Mouse (Mus musculus): ENCODE data around the gene Gpr142. TPM values are rescaled to one million over a fixed set of nuclear protein-coding genes. Genes with fewer than 3 reads are reported as not detected.

The Gpr142 gene
- polyA plus RNA-seq (2017; shearing (Covaris generic)) = not detected

DNA sequence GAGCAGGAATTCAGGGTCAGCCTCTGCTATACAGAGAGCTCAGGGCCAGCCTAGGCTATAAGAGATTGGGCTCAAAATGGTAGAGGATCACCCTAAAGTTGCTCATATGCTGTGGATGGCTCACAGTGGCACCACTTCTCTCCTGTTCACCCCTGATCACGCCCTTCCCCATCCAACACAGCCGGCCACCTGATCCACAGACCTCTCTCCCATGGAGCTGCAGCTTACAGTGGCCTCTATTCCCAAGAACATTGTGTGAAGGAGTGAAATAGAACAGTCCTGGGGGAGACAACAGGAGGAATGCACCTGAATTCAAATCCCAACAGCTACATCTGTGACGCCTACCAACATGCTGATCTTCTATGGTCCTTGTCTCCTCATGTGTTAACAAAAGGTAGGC, at the start of gene Gpr142:
Gene Gpr142, plus strand, starts transcription at position 301 of the 400 bp plus-strand sequence.

GRCm38 (mm10) chr11:114764820-114765818, 33.6 kb upstream of the Gpr142 start, which contains the start of gene Kif19a:
Gene Kif19a (plus strand): TSS chr11:114765388.

DNA sequence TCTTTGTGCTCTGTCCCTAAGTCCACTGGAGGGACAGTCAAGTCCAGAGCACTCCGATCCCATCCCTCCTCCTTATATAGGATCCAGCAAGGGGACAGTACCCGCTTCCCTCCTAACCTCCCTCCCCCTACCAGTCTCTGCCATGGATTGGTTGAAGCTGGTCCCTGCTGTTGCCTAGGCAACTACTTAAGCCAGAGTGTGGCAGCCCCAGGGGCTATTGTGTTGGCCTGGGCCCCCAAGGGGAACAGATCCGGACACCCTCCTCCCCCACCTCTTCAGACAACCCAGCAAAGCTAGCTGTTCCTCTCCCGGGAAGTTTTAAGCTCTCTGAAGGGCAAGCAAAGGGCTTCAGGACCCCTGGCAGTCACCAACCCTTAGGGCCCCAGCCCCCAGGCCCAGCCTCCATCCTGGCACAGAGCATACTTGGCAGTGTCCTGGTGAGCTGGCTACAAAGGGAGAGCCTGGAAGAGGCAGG, 2.8 kb upstream of the Gpr142 start, which contains the start of gene Btbd17:
Gene Btbd17, minus strand, starts transcription at position 98 of the 475 bp plus-strand sequence.

DNA sequence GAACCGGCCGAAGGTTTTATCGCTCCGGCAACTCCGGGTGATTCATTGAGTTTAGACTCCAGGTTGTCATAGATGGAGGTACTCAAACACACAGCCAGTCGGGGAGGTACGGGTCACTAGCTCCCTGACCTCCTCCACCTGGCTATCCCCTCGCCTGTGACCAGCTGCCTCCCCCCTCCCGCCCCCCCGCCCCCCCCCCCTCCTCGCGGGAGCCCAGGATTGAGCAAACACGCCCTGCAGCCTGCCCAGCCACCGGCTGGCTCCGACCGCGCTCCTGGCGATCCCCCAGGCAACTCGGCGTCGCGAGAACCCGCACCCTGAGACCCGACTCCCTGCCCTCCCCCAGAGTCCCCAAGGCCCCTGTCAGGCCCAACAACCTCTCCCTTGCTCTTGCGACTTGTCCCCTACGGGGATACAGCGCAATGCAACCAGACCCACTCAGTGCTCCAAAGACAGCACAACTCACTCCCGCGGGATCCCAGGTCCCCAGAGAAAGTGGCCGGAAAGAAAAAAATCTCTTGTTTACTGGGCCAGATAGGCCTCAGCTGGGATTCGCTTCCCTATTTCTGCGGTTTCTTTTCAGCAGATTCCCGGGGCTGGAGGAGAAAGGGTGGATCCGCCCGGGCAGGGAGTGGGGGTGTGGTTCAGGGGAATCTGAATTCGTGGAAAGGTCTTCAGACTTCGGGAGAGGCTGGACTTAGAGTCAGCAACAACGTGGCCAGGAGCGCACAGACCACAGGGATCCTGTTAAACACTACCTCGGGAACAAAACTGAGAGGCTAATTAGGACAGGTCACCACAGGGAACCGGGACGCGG, 51.9 kb downstream of the Gpr142 start, which contains the start of gene Gprc5c:
Gene Gprc5c, plus strand, starts transcription at position 701 of the 817 bp plus-strand sequence.

Other genes starting within 250 kb of the Gpr142 start
- gene Rpl38, start 130.4 kb upstream of the Gpr142 start, polyA plus RNA-seq (2017; shearing (Covaris generic)) = 507 TPM
- 1.0 TPM for gene Ttyh2, start 123.5 kb upstream of the Gpr142 start, polyA plus RNA-seq (2017; shearing (Covaris generic))
- 0.23 TPM for gene Dnaic2, start 71.5 kb upstream of the Gpr142 start, polyA plus RNA-seq (2017; shearing (Covaris generic))
- not detected for gene Kif19a, start 33.5 kb upstream of the Gpr142 start, polyA plus RNA-seq (2017; shearing (Covaris generic))
- 0.96 TPM for gene Btbd17, start 3.0 kb upstream of the Gpr142 start, polyA plus RNA-seq (2017; shearing (Covaris generic))
- gene Gprc5c, start 52.2 kb downstream of the Gpr142 start, polyA plus RNA-seq (2017; shearing (Covaris generic)) = 0.34 TPM
- not detected for gene Cd300a, start 91.1 kb downstream of the Gpr142 start, polyA plus RNA-seq (2017; shearing (Covaris generic))
- not detected for gene Cd300lb, start 135.5 kb downstream of the Gpr142 start, polyA plus RNA-seq (2017; shearing (Covaris generic))
- not detected for gene Cd300c, start 170.2 kb downstream of the Gpr142 start, polyA plus RNA-seq (2017; shearing (Covaris generic))
- gene Cd300ld, start 191.0 kb downstream of the Gpr142 start, polyA plus RNA-seq (2017; shearing (Covaris generic)) = not detected
- not detected for gene Cd300c2, start 203.0 kb downstream of the Gpr142 start, polyA plus RNA-seq (2017; shearing (Covaris generic))
- gene Cd300ld2, start 217.3 kb downstream of the Gpr142 start, polyA plus RNA-seq (2017; shearing (Covaris generic)) = not detected
- not detected for gene Cd300ld4, start 228.1 kb downstream of the Gpr142 start, polyA plus RNA-seq (2017; shearing (Covaris generic))
- not detected for gene Cd300ld5, start 238.8 kb downstream of the Gpr142 start, polyA plus RNA-seq (2017; shearing (Covaris generic))
- gene Cd300ld3, start 249.5 kb downstream of the Gpr142 start, polyA plus RNA-seq (2017; shearing (Covaris generic)) = not detected

Data from effector memory CD4-positive, alpha-beta T cell, adult 7 months (primary cell).